Comparison of ENCODE assay signal across 8 mouse cellular contexts in genomic region chr7:110059092-110059785, GRCm38 (mm10). TPM values are rescaled to one million over a fixed set of nuclear protein-coding genes. Genes with fewer than 3 reads are reported as not detected.
DNase-seq lines count a peak whose midpoint lies in the region; ATAC-seq and TF ChIP-seq lines count a peak whose summit lies in the region.

No protein-coding gene starts in this region.

- no peak for ATAC-seq in heart, embryonic 13.5 days (ENCODE audit: extremely low read depth, insufficient number of reproducible peaks, low FRiP score, low TSS enrichment)
- no peak for ATAC-seq in midbrain, postnatal 0 days (ENCODE audit: low FRiP score)

- DNase-seq in heart, adult 11 months, result peak; percentile 60
- DNase-seq in heart, adult 8-10 months (ENCODE audit: low spot score), result no peak
- DNase-seq in thymus, postnatal 0 days (ENCODE audit: low spot score), result peak; percentile 17
- no peak for DNase-seq in thymus, adult 2 months
- DNase-seq in midbrain, postnatal 0 days (ENCODE audit: low spot score), result peak; percentile 32
- no peak for DNase-seq in left cerebral cortex, adult 8-10 months (ENCODE audit: low spot score in 2 of 2)
- no peak for DNase-seq in adrenal gland, adult 2 months

- no peak overlapping the region for H3K27ac ChIP-seq in thymus, adult 2 months (ENCODE audit: control insufficient read depth, insufficient read depth, low read length)
- 0 out of 2 replicates have a peak overlapping the region, but pooled peaks have one; percentile 3 for H3K27ac ChIP-seq in heart, embryonic 13.5 days (replicated peaks)
- no peak overlapping the region for H3K27ac ChIP-seq in midbrain, postnatal 0 days (ENCODE audit: low read depth, low read length)

- no peak for TF ChIP-seq CTCF in thymus, adult 2 months (IDR thresholded peaks at IDR 0.05; ENCODE audit: borderline replicate concordance, control insufficient read depth, extremely low read depth, insufficient read depth, low read length, poor library complexity)
- peak; percentile 62 for TF ChIP-seq CTCF in midbrain, postnatal 0 days (IDR thresholded peaks at IDR 0.05)

- H3K9ac ChIP-seq in heart, embryonic 13.5 days, result no peak overlapping the region
- H3K9ac ChIP-seq in midbrain, postnatal 0 days (replicated peaks; ENCODE audit: low read length, poor library complexity, severe bottlenecking), result no peak overlapping the region

- no peaks in the 10 kb centered on the region for H3K9me3 ChIP-seq in heart, embryonic 13.5 days
- no peaks in the 10 kb centered on the region for H3K9me3 ChIP-seq in midbrain, postnatal 0 days (ENCODE audit: low read length)

- H3K27me3 ChIP-seq in thymus, adult 2 months (ENCODE audit: control insufficient read depth, insufficient read depth, low read length), result no peaks in the 10 kb centered on the region
- no peaks in the 10 kb centered on the region for H3K27me3 ChIP-seq in heart, embryonic 13.5 days (replicated peaks)
- H3K27me3 ChIP-seq in midbrain, postnatal 0 days (ENCODE audit: insufficient read depth, low read length), result no peaks in the 10 kb centered on the region

- H3K36me3 ChIP-seq in thymus, adult 2 months (ENCODE audit: control insufficient read depth, insufficient read depth, low read length), result peaks cover 5% of the 10 kb centered on the region
- H3K36me3 ChIP-seq in heart, embryonic 13.5 days, result peaks cover 54% of the 10 kb centered on the region
- 0 out of 2 replicates have a peak, but pooled peaks cover 2% of the 10 kb centered on the region for H3K36me3 ChIP-seq in midbrain, postnatal 0 days (ENCODE audit: insufficient read depth, low read length)

- H3K4me3 ChIP-seq in thymus, adult 2 months (ENCODE audit: control insufficient read depth, insufficient read depth, low read length), result no peak overlapping the region
- no peak overlapping the region for H3K4me3 ChIP-seq in heart, embryonic 13.5 days
- no peak overlapping the region for H3K4me3 ChIP-seq in midbrain, postnatal 0 days (ENCODE audit: low read depth, low read length)

- no peak overlapping the region; the same call in 1 of the 2 replicates for H3K4me2 ChIP-seq in heart, embryonic 13.5 days
- H3K4me2 ChIP-seq in midbrain, postnatal 0 days (ENCODE audit: low read depth, low read length, poor library complexity, severe bottlenecking), result no peak overlapping the region

- no peak for TF ChIP-seq POLR2A in thymus, adult 2 months (IDR thresholded peaks at IDR 0.05; ENCODE audit: control insufficient read depth, extremely low read depth, insufficient read depth, low read length, poor library complexity)

- WGBS in thymus, adult 2 months, result 92% methylated on average over 12 of the region's 12 CpGs
- 70% methylated on average over 12 of the region's 12 CpGs for WGBS in heart, embryonic 13.5 days
- 88% methylated on average over 12 of the region's 12 CpGs for WGBS in midbrain, postnatal 0 days

- 0 out of 2 replicates have a peak, but pooled peaks cover 2% of the 10 kb centered on the region for H3K4me1 ChIP-seq in thymus, adult 2 months (replicated peaks; ENCODE audit: control insufficient read depth, insufficient read depth, low read length)
- H3K4me1 ChIP-seq in heart, embryonic 13.5 days, result peaks cover 23% of the 10 kb centered on the region
- H3K4me1 ChIP-seq in midbrain, postnatal 0 days (ENCODE audit: insufficient read depth, low read length), result 0 out of 2 replicates have a peak, but pooled peaks cover 4% of the 10 kb centered on the region

RNA-seq across cellular contexts. Expression of gene Zfp143, which starts 1.8 kb away (rescaled TPM):
- total RNA-seq in heart, adult 8-10 months (2022), result 10 to 100 TPM in 1 of 4 experiments, 1 to 10 TPM in 3; 8.0 to 11.8 (median 8.8) TPM
- polyA plus RNA-seq in thymus, postnatal 0 days (2015; fragmentation: Nextera tagmentation; extraction: Ambion mirVana), result 21.6 and 21.9 TPM in 2 replicates
- 31.5 and 35.0 TPM in 2 replicates for polyA plus RNA-seq in thymus, adult 2 months (2012; rRNA removed)
- polyA plus RNA-seq in heart, embryonic 13.5 days (2015; fragmentation: Nextera tagmentation; extraction: Ambion mirVana), result 13.4 and 15.0 TPM in 2 replicates
- 6.7 and 8.6 TPM in 2 replicates for total RNA-seq in midbrain, postnatal 0 days (2014; rRNA removed)
- polyA plus RNA-seq in midbrain, postnatal 0 days (2015; fragmentation: Nextera tagmentation; extraction: Ambion mirVana), result 4.9 and 5.8 TPM in 2 replicates
- total RNA-seq in left cerebral cortex, adult 8-10 months (2022), result 10 to 100 TPM in 3 of 4 experiments, 1 to 10 TPM in 1; 9.2 to 11.1 (median 10.6) TPM
- 10 to 100 TPM; 15.1 to 16.8 TPM for total RNA-seq in adrenal gland, adult 2 months (2021)
- 5.4 and 8.3 TPM in 2 replicates for polyA plus RNA-seq in adrenal gland, adult 2 months (2012; rRNA removed)

RNA-seq across cellular contexts. Expression of gene Ipo7, which starts 41.2 kb away (rescaled TPM):
- 10 to 100 TPM; 88.7 to 97.8 (median 95.2) TPM for total RNA-seq in heart, adult 8-10 months (2022)
- 24.6 and 27.0 TPM in 2 replicates for polyA plus RNA-seq in thymus, postnatal 0 days (2015; fragmentation: Nextera tagmentation; extraction: Ambion mirVana)
- polyA plus RNA-seq in thymus, adult 2 months (2012; rRNA removed), result 25.6 and 38.0 TPM in 2 replicates
- polyA plus RNA-seq in heart, embryonic 13.5 days (2015; fragmentation: Nextera tagmentation; extraction: Ambion mirVana), result 32.9 and 34.5 TPM in 2 replicates
- 88.2 and 103 TPM in 2 replicates for total RNA-seq in midbrain, postnatal 0 days (2014; rRNA removed)
- 26.9 and 27.5 TPM in 2 replicates for polyA plus RNA-seq in midbrain, postnatal 0 days (2015; fragmentation: Nextera tagmentation; extraction: Ambion mirVana)
- 100 to 1,000 TPM in 1 of 4 experiments, 10 to 100 TPM in 3; 89.3 to 101 (median 94.8) TPM for total RNA-seq in left cerebral cortex, adult 8-10 months (2022)
- 10 to 100 TPM; 79.8 to 84.7 TPM for total RNA-seq in adrenal gland, adult 2 months (2021)
- polyA plus RNA-seq in adrenal gland, adult 2 months (2012; rRNA removed), result 27.6 and 34.9 TPM in 2 replicates

Comparison
In these comparisons a context has a peak if more than half of its experiments do, and no peak if none do; other contexts are left out.
1. DNase-seq: peak in heart, adult 11 months (single experiment), thymus, postnatal 0 days (single experiment) and midbrain, postnatal 0 days (single experiment); none in heart, adult 8-10 months (single experiment), thymus, adult 2 months (single experiment), left cerebral cortex, adult 8-10 months (0 of 2) and adrenal gland, adult 2 months (single experiment).